Mouse (Mus musculus) frontal cortex, postnatal 25 days (tissue): ENCODE results near the gene Ss18l2.

Experiments
- DNase-seq, 2 experiments: peaks; one replicate each; pipeline ENCODE4 v3.0.0; 2022; ENCODE audit warnings: low spot score in 2 of 2

Ss18l2 gene

DNA sequence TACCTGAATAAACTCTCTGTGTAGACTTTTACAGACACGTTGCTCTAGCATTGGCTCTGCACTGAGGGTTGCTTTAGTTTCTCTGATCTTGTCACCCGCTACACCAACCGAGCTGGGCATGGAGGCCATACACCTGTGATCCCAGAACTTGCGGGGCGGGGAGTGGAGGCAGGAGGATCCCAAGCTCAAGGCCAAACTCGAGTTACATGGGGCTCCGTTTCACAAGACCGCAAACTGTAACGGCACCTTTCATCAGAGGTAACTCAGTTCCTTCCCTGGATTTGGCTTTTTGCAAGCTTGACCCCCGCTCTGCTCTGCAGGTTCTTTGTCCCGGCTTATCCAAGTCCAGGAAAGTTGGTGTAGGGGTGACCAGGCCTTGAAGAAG lies 5.9 kb upstream of the Ss18l2 start:
- no peak for DNase-seq

DNA sequence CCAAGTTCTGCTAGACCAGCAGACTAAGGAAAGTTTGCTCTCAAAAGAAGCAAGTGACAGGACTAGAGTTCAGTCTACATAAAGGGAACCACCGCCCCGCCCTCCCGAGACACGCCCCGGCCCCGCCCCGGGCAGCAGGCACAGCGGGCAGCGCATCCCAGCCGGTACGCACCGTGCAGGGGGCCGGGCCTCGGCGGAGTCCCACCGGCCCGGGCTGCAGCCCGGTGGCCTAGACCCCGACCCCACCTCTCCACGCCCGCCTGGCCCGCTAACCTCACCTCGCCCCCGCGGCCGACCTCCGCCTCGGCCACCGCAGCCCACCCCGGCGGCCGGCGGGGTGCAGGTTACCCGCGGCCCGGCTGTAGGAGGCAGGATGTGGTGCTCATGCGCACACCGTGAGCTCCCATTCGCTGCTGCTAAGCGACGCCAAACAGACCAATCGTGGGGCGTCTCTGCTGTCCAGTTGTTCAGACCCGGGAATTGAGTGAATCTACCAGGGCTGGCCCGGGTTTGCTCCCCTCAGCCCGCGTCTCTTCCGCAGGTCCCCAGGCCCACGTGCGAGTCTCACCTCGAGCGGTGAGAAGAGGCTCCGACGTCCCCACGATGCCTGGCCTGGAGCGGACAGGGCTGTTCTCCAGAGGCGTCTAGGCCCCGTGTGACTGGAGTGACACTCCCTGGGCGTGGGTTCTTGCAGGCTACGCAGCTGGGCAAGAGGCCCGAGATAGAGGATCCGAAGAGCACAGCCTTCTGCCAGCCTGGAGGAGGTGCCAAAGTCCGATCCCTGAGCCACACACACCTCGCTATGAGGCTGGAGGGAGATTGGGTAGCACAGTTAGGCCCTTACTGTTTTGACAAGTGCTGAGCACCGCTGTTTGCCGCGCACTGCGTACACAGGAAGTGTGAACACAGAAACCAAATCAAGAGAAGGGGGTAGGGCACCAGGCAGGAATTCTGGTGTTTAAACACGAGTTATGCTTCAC lies 5.2 kb upstream of the Ss18l2 start, which contains the start of gene Sec22c:
Sec22c (minus strand) TSS at position 845 of the 980 bp plus-strand sequence.
- DNase-seq: peak; percentile 78 to 79

DNA sequence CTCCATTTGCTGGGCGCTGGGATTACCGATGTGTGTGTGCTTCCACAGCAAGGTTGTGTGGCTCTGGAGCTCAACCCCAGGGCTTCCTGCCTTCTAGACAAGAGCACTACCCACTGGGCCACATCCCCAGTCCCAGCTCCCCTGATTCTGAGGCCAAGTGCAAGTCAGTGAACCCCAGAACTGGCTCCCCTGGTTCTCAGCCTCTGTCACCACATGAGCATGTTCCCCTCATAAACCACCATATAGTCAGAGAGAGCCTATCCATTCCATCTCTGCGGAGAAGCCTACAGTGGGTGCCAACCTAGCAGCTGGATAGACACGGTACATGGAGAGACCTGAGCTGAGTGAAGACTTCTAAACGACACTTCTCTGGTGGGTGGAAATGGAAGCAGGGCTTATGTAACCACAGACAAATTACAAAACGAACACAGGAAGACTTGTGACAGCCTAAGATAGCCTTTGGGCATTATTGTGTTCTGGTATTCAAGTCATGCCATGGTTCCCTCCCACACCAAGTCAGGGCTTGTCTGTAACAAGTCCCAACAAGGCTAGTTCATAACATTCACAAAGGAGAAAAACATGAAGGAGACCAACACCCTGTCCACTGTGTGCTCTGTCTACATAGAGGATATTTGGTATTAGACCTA lies 4.0 kb upstream of the Ss18l2 start:
- DNase-seq: no peak

DNA sequence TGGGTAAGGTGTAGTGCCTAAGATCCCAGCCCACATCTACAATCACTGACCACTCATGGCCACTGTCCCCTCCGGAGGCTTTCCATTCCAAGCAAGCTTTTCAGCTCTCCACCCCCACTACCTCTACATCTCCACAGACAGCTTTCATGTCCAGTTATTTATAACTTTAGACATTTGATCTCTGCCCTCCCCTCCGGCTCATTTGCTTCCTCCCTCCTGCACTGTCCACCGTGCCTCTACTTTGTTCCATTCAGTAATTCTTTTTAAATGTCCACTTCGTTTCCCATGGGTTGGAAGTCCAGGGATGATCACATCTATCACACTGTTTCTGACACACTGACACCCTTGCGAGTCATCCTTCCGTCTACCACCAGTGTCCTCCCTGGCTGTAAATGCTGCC lies 2.3 kb upstream of the Ss18l2 start:
- no peak for DNase-seq

DNA sequence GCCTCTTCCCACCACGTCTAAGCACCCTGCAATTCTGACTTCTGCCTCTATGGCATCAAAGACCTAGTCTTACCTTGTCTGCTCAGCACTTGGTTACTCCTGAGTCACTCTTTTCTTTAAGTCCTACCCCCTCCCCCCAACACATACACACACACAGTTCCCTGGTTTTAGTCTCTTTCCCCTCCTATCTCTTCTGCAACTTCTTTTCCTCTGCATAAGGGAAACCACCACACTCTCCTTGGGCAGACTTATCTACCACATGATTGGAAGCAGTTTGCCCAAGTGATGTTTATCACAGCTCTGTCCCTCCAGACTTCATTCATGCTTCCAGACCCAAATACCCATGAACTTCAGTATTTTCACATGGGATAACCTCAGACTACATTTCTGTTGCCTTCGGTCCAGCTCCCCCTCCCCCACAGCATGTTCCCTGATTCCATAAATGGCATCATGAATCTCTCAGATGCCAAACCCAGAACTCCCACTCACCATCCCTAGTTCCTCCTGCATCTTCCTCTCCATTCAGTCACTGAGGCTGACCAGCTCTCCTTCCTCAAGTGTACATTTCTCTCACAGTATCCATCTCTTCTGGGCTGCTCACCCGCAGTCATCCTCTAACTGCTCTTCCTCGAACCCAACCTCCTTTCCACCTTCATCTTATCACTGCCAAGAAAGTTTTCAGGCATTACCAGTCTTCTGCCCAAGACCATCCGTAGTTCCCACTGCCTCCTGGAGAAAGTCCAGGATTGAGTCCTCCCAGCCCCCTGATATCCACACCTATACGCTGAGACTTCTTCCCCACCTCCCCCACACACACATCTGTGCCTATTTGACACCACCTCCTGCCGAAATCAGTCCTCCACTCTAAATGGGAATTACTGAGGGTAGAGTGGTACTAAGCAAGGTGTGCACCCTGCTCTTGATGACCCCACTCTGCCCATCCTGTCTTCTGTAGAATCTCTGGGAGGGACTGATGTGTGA lies 1.3 kb upstream of the Ss18l2 start:
- peak in 1 of 2 experiments; percentile 5 for DNase-seq

DNA sequence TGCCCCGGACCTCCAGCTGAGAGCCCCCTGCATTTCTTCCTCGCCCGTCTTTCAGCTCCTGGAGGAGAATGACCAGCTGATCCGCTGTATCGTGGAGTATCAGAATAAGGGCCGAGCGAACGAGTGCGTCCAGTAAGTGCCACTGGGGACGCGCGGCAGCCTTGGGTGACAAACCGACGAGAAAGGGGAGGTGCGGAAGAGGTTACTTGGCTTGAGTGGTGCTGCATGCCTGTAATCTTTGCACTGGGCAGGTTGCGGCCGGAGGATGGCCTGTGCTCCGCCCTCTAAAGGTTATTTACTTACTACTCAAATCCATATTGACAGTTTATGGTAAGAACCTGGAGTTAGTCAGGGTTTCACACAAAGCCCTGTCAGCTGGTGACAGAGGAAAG lies 451 bp downstream of the Ss18l2 start:
- DNase-seq: peak in 1 of 2 experiments; percentile 33

DNA sequence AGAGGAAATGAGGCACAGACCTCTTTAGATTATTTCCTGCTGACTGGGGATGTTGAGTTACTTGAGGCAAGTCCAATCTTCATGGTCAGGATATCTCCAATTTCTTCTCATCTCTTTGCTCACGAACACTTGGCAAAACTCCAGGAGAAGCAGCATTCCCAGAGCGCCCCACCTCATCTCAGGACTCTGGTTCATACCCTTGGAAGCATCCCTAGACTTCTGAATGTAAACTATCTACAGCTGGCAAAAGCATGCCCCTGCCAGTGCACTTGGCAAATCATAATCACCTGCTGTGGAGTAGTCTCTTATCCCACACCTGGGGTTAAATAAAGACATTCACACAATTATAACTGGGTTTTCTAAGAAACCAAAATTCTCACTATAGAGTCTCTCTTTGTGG lies 6.9 kb downstream of the Ss18l2 start:
- no peak for DNase-seq

DNA sequence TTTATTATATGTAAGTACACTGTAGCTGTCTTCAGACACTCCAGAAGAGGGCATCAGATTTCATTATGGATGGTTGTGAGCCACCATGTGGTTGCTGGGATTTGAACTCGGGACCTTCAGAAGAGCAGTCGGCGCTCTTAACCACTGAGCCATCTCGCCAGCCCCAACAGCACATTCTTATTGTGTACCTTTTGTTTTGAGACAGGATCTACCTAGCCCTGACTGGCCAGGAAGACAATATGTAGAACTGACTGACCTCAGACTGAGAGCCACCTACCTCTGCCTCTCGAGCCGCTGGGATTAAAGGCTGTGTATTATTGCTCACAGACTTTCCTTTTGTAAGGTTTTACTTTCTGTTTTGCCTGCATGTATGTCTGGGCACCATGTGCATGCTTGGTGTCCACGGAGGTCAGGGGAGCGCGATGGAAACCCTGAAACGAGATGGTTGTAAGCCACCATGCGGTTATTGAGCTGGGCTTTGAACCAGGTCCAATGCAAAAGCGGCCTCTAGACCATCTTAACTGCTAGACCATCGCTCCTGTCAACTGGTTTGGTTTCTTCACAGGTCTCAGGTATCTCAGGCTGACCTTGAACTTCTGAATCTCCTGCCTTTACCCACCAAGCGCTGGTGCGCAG lies 8.1 kb downstream of the Ss18l2 start:
- no peak for DNase-seq

DNA sequence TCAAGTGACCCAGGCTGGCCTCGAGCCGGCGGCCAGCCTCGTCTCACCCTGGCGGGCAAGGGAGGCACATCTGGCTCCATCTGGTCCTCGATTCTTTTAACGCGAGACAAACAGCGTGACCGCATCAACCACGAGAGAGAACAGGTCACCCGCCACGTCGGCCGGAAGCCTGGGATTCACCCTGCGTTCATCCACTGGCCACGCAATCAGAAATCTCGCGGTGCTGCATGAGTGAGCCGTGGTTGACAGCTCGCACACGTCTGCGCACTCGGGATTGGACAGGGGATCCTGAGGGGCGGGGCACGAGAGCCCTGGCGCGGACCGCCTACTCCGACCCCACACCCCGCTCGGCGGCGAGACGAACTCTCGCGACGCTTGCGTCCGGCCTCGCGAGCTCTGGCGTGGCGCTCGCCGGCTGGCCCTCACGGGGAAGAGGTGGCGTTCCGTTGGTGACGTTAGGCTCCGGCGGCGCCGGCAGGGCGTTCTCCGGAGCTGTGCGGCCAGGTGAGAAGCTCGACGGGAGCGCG lies 8.7 kb downstream of the Ss18l2 start, which contains the start of gene Nktr:
Nktr (plus strand) TSS at position 378 of the 527 bp plus-strand sequence.
- peak; percentile 86 to 95 for DNase-seq

DNA sequence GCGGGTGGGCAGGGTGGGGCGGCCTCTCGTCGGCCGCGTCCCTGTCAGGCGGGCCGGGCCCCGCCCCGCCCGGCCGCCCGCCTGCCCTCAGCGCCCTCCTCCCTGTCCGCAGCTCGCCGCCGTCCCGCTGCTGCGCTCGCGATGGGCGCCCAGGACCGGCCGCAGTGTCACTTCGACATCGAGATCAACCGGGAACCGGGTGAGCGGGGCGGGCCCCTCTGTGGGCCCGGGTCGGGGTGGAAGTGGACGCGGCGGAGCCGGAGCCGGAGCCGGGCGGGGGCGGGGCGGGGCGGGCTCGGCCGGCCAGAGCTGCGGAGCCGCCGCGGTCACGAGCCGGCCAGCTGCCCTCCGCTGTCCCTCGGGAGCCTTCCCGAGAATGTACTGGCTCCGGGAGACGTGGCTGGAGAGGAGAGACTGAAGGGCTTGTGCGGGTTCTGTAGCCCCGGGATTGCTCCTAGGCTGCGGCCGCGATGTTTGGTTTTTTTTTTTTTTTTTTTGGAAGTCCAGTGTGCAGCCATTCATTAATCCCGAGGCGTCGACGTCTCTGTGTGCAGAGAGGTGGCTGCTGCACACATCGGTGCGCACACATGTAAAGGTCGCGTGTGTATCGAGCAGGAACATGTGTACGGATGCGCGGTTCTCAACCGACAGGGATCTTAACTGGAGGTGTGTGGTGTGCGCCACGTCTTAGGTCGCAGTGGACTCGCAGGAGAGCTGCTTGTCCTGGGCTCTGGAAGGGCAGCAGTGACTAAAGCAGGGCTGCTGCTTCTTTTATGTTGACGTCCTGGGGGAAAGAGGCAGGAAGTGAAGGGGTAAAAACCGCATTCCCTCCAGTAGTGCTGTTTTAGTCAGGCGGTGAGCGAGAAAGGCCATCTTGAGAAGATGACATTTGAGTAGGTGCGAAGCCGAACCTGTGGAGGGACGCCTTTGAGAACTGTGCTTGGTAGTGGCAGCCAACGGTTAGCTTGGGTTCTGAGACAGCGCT lies 9.5 kb downstream of the Ss18l2 start:
- no peak for DNase-seq

DNA sequence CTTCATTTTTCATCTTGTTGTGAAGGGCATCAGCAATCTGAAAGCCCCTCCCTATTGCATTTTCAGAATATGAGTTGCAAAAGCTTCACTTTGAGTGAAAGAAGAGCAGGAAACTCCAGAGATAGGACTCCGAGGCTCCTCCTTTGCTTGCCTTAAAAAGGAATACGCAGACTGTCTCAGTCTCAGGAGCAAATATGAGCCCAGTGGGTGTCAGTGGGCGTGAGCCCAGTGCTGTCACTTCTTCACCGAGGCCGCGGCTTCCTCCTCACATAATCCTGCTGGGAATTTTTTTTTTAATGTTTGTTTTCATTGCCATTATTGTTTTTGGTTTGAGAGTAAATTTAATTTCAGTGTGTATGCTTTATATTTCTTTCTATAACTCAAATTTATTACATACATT lies 30.4 kb downstream of the Ss18l2 start:
- no peak for DNase-seq

DNA sequence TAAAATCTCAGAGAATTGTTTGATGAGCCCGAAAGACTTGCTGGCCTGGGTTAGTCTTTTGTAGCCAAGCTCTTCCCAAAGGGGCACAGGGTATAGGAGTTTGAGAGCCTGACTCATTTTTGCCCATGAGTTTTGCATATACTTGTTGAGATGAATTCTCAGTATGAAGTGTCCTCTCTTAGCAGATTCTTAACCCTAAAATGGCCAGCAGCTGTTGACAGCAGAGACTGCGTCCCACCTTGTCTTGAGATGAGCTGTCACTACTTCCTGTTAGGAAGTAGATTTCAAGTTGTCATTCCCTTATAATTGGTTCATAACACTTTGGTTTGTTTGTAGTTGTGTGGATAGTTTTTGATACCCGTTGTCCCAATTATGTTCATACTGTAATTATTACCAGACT lies 31.0 kb downstream of the Ss18l2 start:
- no peak for DNase-seq

DNA sequence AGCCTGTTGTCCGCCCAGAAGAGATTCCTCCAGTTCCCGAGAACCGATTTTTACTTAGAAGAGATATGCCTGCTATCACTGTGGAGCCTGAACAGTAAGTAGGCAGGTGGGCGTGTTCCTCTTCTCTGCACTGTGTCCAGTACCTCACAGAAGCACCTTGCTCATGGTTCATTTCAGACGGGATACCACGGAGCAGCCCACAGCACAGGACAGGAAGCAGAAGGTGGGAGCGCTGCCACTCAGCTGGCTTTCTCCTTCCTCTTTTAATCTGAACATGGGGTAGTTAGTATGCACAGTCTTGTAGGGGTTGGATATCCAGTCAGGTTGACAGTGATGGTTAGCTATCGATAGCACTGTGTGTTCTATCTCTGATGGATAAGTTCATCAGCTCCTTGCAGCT lies 33.9 kb downstream of the Ss18l2 start:
- DNase-seq: no peak

DNA sequence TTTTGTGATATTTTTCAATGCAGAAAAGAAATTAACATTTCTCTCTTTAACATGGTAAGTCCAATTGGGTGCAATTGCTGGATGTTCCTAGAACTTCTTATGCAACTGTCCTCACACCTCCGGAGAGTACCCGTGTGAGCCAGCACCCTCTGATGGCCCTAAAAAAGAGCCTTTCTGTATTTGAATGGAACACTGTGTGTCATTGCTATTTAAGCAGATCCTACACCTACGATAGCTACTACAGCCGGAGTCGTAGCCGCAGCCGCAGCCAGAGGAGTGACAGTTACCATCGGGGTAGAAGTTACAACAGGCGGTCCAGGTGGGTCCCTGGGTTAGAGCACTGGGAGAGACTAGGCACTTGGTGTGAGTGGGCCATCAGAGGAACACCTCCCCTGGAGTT lies 42.6 kb downstream of the Ss18l2 start:
- no peak for DNase-seq

DNA sequence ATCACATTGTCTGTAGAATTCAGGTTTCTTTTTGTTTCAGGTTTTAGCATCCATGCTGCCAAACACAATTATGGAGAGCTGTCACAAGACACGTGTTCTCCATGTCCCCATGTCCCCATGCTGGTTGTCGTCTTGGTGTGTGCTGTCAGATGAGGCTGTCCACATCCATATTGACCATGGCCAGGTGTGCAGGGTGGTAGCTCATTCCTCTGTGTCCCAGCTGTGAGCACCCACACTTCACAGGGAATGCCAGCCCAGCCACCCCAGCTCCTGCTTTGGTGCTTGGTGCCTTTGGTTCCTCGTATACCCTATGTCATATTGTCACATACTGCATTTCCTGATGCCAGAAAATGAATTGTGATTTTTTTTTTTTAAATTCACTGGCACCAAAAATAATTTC lies 44.5 kb downstream of the Ss18l2 start:
- no peak for DNase-seq

DNA sequence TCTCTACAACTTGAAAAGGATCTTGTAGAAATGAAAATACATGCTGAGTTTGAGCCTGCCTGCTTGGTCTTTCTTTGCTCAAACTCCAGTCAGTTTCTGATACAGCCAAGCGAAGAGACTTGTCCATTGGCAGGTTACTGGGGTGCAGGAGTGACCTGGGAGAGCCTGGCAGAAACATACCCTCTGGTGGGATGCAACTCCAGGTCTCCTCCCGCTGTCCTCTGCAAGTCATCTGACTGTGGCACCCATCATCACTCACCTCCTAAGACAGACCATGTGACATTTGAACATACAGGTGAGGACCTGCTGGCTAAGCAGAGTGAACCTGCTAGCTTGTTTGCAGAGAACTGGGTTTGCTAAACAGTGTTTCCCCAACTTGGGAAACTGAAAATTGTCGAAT lies 46.7 kb downstream of the Ss18l2 start:
- DNase-seq: no peak

DNA sequence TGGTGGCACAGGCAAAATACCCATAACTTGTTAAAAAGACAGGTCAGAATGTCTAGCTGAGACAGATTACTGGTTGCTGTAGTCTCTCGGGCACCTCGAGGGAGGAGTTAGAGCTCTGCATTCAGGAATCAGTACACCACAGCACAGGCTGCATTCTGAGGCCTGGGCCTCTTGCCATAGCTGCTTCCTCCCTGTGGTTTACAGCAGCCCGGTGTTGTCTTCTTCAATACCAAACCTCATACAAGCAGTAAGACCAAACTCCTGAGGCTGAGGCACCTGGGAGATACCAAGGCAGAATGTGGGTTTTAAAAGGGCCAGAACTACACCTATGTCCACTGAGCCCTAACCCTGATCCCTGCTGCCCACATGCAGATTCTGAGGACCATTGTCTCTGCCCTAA lies 47.3 kb downstream of the Ss18l2 start:
- no peak for DNase-seq

DNA sequence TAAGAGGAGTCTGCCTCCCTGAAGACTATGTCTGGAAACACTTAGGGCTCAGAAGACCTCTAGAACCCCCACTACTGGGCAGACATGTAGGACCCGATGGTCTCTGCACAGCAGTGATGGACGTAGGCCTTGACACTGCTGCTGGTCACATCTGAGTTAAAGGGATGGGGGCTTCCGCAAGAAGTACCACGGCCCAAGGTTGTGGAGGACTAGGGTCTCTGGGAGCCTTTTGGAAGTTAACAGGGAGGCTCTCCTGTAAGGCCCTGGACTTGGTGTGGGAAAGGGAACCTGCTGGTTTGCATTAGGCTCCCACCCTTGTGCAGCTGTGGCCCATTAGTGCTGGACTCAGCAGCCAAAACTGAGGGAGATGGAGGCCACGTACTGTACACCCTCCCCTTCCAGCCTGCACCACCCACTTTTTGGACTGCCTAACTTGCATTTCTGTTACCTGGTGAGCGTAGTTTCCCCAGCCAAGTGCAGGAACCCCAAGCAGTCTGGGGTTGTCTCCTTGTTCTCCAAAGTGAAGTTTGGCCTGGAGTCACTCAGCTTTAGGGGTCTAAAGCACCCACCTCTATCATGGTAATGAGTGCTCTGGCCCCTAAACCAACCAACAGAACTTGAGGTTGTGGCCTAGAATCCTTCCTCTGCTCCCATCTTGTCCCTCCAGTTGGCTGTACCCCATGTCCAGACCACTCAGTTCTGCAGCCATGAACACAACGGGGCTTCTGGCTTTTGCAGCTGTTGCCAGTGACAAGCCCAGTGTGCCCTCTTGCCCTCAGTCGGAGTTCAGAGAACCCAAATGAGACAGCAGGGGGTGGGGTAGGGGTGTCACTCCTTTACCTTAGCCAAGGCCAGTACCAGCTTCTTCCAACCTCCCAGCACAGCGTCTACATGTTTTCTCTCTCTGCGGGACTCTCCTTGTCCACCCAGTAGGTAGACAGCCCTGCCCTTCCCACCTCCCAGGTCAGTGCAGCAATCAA lies 48.0 kb downstream of the Ss18l2 start:
- no peak for DNase-seq
